Mouse (Mus musculus) thymus, adult 2 months (tissue): ENCODE results near the gene Atp10a. TPM values are rescaled to one million over a fixed set of nuclear protein-coding genes. Genes with fewer than 3 reads are reported as not detected.

Experiments used
- DNase-seq: peaks from one replicate; pipeline ENCODE4 v3.0.0; 2021
- H3K27ac ChIP-seq: fragments of 200-500 bp; 2 replicates; pipeline ENCODE4 v1.5.1; 2012; ENCODE audit warnings: low read length, control low read depth; ENCODE audit not compliant: control insufficient read depth, insufficient read depth
- H3K27me3 ChIP-seq: fragments of 200-500 bp; 2 replicates; pipeline ENCODE4 v1.6.1; 2012; ENCODE audit warnings: mild to moderate bottlenecking, low read length, moderate library complexity, mixed read lengths; ENCODE audit not compliant: control insufficient read depth, insufficient read depth
- H3K36me3 ChIP-seq: fragments of 200-500 bp; 2 replicates; pipeline ENCODE4 v1.6.1; 2012; ENCODE audit warnings: mild to moderate bottlenecking, low read length, moderate library complexity; ENCODE audit not compliant: control insufficient read depth, insufficient read depth
- H3K4me1 ChIP-seq: fragments of 200-500 bp; replicated peaks from 2 replicates; pipeline ENCODE4 v1.6.1; 2012; ENCODE audit warnings: low read length; ENCODE audit not compliant: control insufficient read depth, insufficient read depth
- H3K4me3 ChIP-seq: fragments of 200-500 bp; 2 replicates; pipeline ENCODE4 v1.5.1; 2012; ENCODE audit warnings: mild to moderate bottlenecking, low read length, control low read depth, moderate library complexity; ENCODE audit not compliant: control insufficient read depth, insufficient read depth
- CTCF ChIP-seq: fragments of 200-500 bp; IDR thresholded peaks from 2 replicates; pipeline ENCODE4 v1.5.1; 2012; ENCODE audit warnings: mild to moderate bottlenecking, control low read depth, low read length, moderate library complexity, borderline replicate concordance; ENCODE audit not compliant: control insufficient read depth, poor library complexity, insufficient read depth; ENCODE audit errors: extremely low read depth
- POLR2A ChIP-seq: fragments of 200-500 bp; IDR thresholded peaks from 2 replicates; pipeline ENCODE4 v1.6.1; 2012; ENCODE audit warnings: mild to moderate bottlenecking, low read length, control low read depth, moderate library complexity; ENCODE audit not compliant: control insufficient read depth, poor library complexity, insufficient read depth; ENCODE audit errors: extremely low read depth
- WGBS: fragments of 180-500 bp; shearing (Covaris S2); methylation state at CpG from one replicate; pipeline ENCODE4 v1.1.7; 2018; 5-methylcytosine and 5-hydroxymethylcytosine counted together
- polyA plus RNA-seq: library from polyadenylated mRNA; depleted of rRNA; stranded (reverse); fragments of >200 nt; gene quantifications from 2 replicates; pipeline ENCODE4 v1.2.3, GENCODE M21; 2012

Gene Atp10a
- polyA plus RNA-seq, 1 experiment: 54.8 TPM

DNA sequence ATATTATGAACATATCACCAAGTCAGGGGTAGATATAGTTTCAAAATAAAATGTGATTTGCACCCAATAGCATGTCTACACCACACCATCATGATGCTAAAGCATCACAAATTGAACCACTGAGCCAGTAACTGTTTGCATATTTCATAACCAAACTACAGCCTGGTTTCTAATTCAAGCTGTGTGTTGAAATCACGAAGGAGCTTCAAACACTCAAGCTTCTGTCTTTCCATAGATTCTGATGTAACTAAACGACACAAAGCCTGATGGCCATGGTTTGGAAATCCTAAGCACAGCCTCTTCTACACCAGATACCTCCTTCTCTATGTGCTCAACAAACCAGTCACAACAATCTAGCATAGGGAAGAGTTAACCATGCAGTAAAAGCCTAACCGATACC lies 207.2 kb downstream of the Atp10a start:
- no peak overlapping the region for H3K4me3 ChIP-seq
- DNase-seq: no peak
- no peaks in the 10 kb centered on the region for H3K27me3 ChIP-seq
- no peaks in the 10 kb centered on the region for H3K36me3 ChIP-seq
- H3K27ac ChIP-seq: no peak overlapping the region
- TF ChIP-seq POLR2A: no peak
- TF ChIP-seq CTCF: no peak
- WGBS: 94% methylated on average over 3 of the region's 3 CpGs
- H3K4me1 ChIP-seq: no peaks in the 10 kb centered on the region

GRCm38 (mm10) chr7:58866865-58867614 lies 211.1 kb downstream of the Atp10a start:
- 93% methylated on average over 4 of the region's 4 CpGs for WGBS
- no peak overlapping the region for H3K27ac ChIP-seq
- TF ChIP-seq CTCF (no peak), POLR2A (no peak)
- no peak overlapping the region for H3K4me3 ChIP-seq
- H3K36me3 ChIP-seq: no peaks in the 10 kb centered on the region
- DNase-seq: no peak
- H3K27me3 ChIP-seq: no peaks in the 10 kb centered on the region
- no peaks in the 10 kb centered on the region for H3K4me1 ChIP-seq

- no peaks in the 10 kb centered on the region for H3K4me1 ChIP-seq
- H3K27me3 ChIP-seq: no peaks in the 10 kb centered on the region
- H3K36me3 ChIP-seq: no peaks in the 10 kb centered on the region
- TF ChIP-seq POLR2A (no peak), CTCF (no peak)
- 66% methylated on average over 1 of the region's 1 CpGs for WGBS
- no peak overlapping the region for H3K27ac ChIP-seq
- no peak for DNase-seq
- H3K4me3 ChIP-seq: no peak overlapping the region
Measured at GRCm38 (mm10) chr7:58870661-58871060, 214.7 kb downstream of the Atp10a start.

DNA sequence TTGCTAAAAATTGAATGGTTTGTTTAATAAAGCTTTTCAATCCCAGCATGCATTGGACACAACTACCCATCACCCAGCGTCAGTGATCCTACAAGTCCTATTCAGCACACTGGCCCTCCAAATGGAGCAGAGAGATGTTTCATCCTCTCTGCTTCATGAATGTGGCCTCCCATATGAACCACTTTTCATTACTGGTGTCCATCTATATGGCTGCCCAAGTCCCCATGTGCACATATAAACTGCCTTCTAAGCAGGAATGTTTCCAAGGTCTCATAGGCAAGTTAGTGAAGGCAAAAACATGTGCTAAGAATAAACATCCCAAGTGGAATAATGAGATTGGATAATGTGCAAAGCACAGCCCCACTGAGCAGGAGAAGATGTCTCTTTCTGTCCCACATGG lies 217.7 kb downstream of the Atp10a start:
- 100% methylated on average over 1 of the region's 1 CpGs for WGBS
- Histone ChIP-seq H3K27ac (no peak overlapping the region), H3K36me3 (no peaks in the 10 kb centered on the region), H3K27me3 (no peaks in the 10 kb centered on the region), H3K4me1 (no peaks in the 10 kb centered on the region), H3K4me3 (no peak overlapping the region)
- no peak for TF ChIP-seq CTCF
- TF ChIP-seq POLR2A: no peak
- no peak for DNase-seq
